Mouse (Mus musculus) MEL (cell line): ENCODE measurements at regions not wholly inside any gene's neighbourhood (a gene's known extent, or its start where the extent isn't known, plus 50 kb on each side); places are given as distances from the start of the nearest gene placed in this dataset.

ENCODE experiments used
- CTCF ChIP-seq, 3 experiments: IDR thresholded peaks in 2 of 3; conservative IDR thresholded peaks in 1 of 3; 2 replicates each; pipeline ENCODE4 v1.5.1; 2011 to 2012; ENCODE audit warnings: low read length in 3 of 3, low read depth in 2 of 3, mild to moderate bottlenecking in 2 of 3, improper control_type of control experiment in 1 of 3, inconsistent platforms in 1 of 3, mixed read lengths in 1 of 3, moderate library complexity in 1 of 3; ENCODE audit not compliant: control insufficient read depth in 1 of 3, insufficient read depth in 1 of 3, poor library complexity in 1 of 3, severe bottlenecking in 1 of 3
- EP300 ChIP-seq, 2 experiments: IDR thresholded peaks; 2 replicates each; pipeline ENCODE4 v1.6.1; 2011; ENCODE audit warnings: improper control_type of control experiment in 2 of 2, low read length in 2 of 2, low read depth in 1 of 2, mild to moderate bottlenecking in 1 of 2
- GATA1 ChIP-seq: IDR thresholded peaks from 2 replicates; pipeline ENCODE4 v1.6.1; 2011; ENCODE audit warnings: low read depth, low read length, improper control_type of control experiment
- MAZ ChIP-seq: IDR thresholded peaks from 2 replicates; pipeline ENCODE4 v1.6.1; 2012; ENCODE audit warnings: low read depth, mild to moderate bottlenecking, inconsistent platforms, low read length, improper control_type of control experiment
- MEF2A ChIP-seq: IDR thresholded peaks from 2 replicates; pipeline ENCODE4 v1.6.1; 2014; ENCODE audit warnings: low read depth, mild to moderate bottlenecking, inconsistent platforms, low read length, improper control_type of control experiment; ENCODE audit not compliant: poor library complexity, insufficient replicate concordance, severe bottlenecking; ENCODE audit errors: extremely low read depth
- MYC ChIP-seq: IDR thresholded peaks from 2 replicates; pipeline ENCODE4 v1.6.1; 2011; ENCODE audit warnings: low read depth, mild to moderate bottlenecking, low read length, improper control_type of control experiment, moderate library complexity
- POLR2A ChIP-seq, 2 experiments: IDR thresholded peaks; 2 replicates each; pipeline ENCODE4 v1.6.1; 2011 to 2012; ENCODE audit warnings: low read length in 2 of 2, mild to moderate bottlenecking in 2 of 2, control low read depth in 1 of 2, improper control_type of control experiment in 1 of 2, low read depth in 1 of 2, moderate library complexity in 1 of 2; ENCODE audit not compliant: control insufficient read depth in 1 of 2, insufficient read depth in 1 of 2, poor library complexity in 1 of 2
- RAD21 ChIP-seq: IDR thresholded peaks from 2 replicates; pipeline ENCODE4 v1.6.1; 2011; ENCODE audit warnings: mild to moderate bottlenecking, low read depth, low read length, improper control_type of control experiment
- SMC3 ChIP-seq: IDR thresholded peaks from 2 replicates; pipeline ENCODE4 v1.6.1; 2011; ENCODE audit warnings: low read depth, low read length, improper control_type of control experiment
- USF1 ChIP-seq: IDR thresholded peaks from 2 replicates; pipeline ENCODE4 v1.6.1; 2014; ENCODE audit warnings: low read depth, mild to moderate bottlenecking, inconsistent platforms, low read length, improper control_type of control experiment, moderate library complexity
- ZC3H11A ChIP-seq: IDR thresholded peaks from 2 replicates; pipeline ENCODE4 v1.6.1; 2012; ENCODE audit warnings: low read depth, mild to moderate bottlenecking, inconsistent platforms, low read length, improper control_type of control experiment

- TF ChIP-seq CTCF (IDR thresholded peaks at IDR 0.05 in 2 of 3, conservative IDR thresholded peaks at IDR 0.05 in 1 of 3; ENCODE audit: control insufficient read depth in 1 of 3, insufficient read depth in 1 of 3, low read depth in 2 of 3, low read length in 3 of 3, poor library complexity in 1 of 3, severe bottlenecking in 1 of 3) (no peak), EP300 (IDR thresholded peaks at IDR 0.05; ENCODE audit: low read depth in 1 of 2, low read length in 2 of 2) (no peak), POLR2A (IDR thresholded peaks at IDR 0.05; ENCODE audit: control insufficient read depth in 1 of 2, insufficient read depth in 1 of 2, low read depth in 1 of 2, low read length in 2 of 2, poor library complexity in 1 of 2) (no peak), RAD21 (no peak), MEF2A (no peak), GATA1 (no peak), MYC (no peak), USF1 (no peak), ZC3H11A (no peak), MAZ (no peak), SMC3 (no peak)
These were observed 125.0 kb downstream of the Mtx3 start for GRCm38 (mm10) chr13:92969579-92969978.
